Mouse (Mus musculus) kidney, adult 2 months (tissue): Measurements from ENCODE around the gene Lman2.

Experiments used
- CTCF ChIP-seq: fragments of 200-500 bp; conservative IDR thresholded peaks from 2 replicates; pipeline ENCODE4 v1.5.1; 2011; ENCODE audit warnings: low read depth, mild to moderate bottlenecking, control low read depth, low read length, moderate library complexity, mixed read lengths; ENCODE audit not compliant: insufficient read depth, insufficient read length
- POLR2A ChIP-seq: fragments of 200-500 bp; IDR thresholded peaks from one replicate; pipeline ENCODE4 v1.6.1; 2011; ENCODE audit warnings: low read depth, low read length, control low read depth

DNA sequence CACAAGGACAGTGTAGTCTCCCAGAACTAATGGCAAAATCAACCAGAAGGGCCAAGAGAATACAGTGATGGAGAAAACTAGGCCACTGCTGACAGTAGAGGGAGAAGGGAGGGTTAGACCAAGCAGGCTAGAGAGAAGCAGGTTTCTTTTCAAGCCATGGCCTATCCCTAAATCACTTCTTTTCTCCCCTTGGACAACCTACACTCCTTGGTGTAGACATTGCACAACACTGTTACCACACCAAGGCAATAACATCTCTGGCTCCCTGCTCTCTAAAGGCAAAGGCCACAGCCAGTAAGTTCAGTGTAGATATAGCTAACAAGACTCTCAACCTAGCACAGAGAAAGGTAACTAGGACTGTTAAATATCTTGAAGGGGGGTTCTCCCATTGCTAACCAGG, 1.4 kb downstream of the Lman2 start:
- TF ChIP-seq POLR2A (no peak), CTCF (no peak)
